Mouse (Mus musculus) limb, embryonic 11.5 days (tissue): ENCODE data around the gene Ints1. TPM values are rescaled to one million over a fixed set of nuclear protein-coding genes. Genes with fewer than 3 reads are reported as not detected.

Experiments used
- ATAC-seq: fragments of 200-750 bp; cut with Nextera tagmentation; 2 replicates; pipeline ENCODE4 v1.8.0; 2017; ENCODE audit warnings: low read depth; ENCODE audit not compliant: insufficient number of reproducible peaks, low FRiP score, low TSS enrichment
- DNase-seq: peaks from one replicate; pipeline ENCODE4 v3.0.0-alpha.2; 2015; ENCODE audit warnings: low spot score
- H3K27ac ChIP-seq: fragments of 300-500 bp; sonication (generic); replicated peaks from 2 replicates; pipeline ENCODE4 v1.5.1; 2014; ENCODE audit warnings: low read depth, mild to moderate bottlenecking, low read length
- H3K27me3 ChIP-seq: fragments of 300-500 bp; sonication (generic); 2 replicates; pipeline ENCODE4 v1.6.1; 2014; ENCODE audit warnings: mild to moderate bottlenecking, low read length, mixed read lengths; ENCODE audit not compliant: control insufficient read depth, insufficient read depth
- H3K36me3 ChIP-seq: fragments of 300-500 bp; sonication (generic); 2 replicates; pipeline ENCODE4 v1.6.1; 2014; ENCODE audit warnings: mild to moderate bottlenecking, low read length, moderate library complexity, mixed read lengths; ENCODE audit not compliant: control insufficient read depth, insufficient read depth
- H3K4me1 ChIP-seq: fragments of 300-500 bp; sonication (generic); 2 replicates; pipeline ENCODE4 v1.6.1; 2014; ENCODE audit warnings: low read length, mixed read lengths; ENCODE audit not compliant: control insufficient read depth, insufficient read depth
- H3K4me2 ChIP-seq: fragments of 300-500 bp; sonication (generic); 2 replicates; pipeline ENCODE4 v1.6.1; 2014; ENCODE audit warnings: low read depth, mild to moderate bottlenecking, moderate library complexity; ENCODE audit not compliant: severe bottlenecking
- H3K4me3 ChIP-seq: fragments of 300-500 bp; sonication (generic); 2 replicates; pipeline ENCODE4 v1.5.1; 2014; ENCODE audit warnings: low read depth, low read length
- H3K9ac ChIP-seq: fragments of 300-500 bp; sonication (generic); 2 replicates; pipeline ENCODE4 v1.6.1; 2014; ENCODE audit warnings: mild to moderate bottlenecking, low read length
- H3K9me3 ChIP-seq: fragments of 300-500 bp; sonication (generic); 2 replicates; pipeline ENCODE4 v1.6.1; 2016; ENCODE audit warnings: low read length; ENCODE audit not compliant: control insufficient read depth
- WGBS: fragments of 180-500 bp; shearing (Covaris S2); extraction: QIAGEN DNeasy Blood & Tissue Kit; methylation state at CpG from one replicate; pipeline ENCODE4 v1.1.7; 2014; 5-methylcytosine and 5-hydroxymethylcytosine counted together
- polyA plus RNA-seq: library from polyadenylated mRNA; unstranded; fragments of >200 nt; fragmentation: Nextera tagmentation; extraction: Ambion mirVana; gene quantifications from 2 replicates; pipeline ENCODE4 v1.2.1, GENCODE M21; 2014

Gene Ints1
- polyA plus RNA-seq, 1 experiment from 2014 or later = 40.5 TPM

- WGBS = 1% methylated on average over 79 of the region's 92 CpGs
- no peaks in the 10 kb centered on the region for H3K36me3 ChIP-seq
- H3K27me3 ChIP-seq = no peaks in the 10 kb centered on the region
- H3K4me3 ChIP-seq = peak within 1 kb of the TSS; percentile 82
- 0 out of 2 replicates have a peak within 1 kb of the TSS, but pooled peaks have one; percentile 21 for H3K27ac ChIP-seq
- ATAC-seq = peak; percentile 85
- H3K4me1 ChIP-seq = peaks cover 3% of the 10 kb centered on the region; the same call in 1 of the 2 replicates
- H3K9me3 ChIP-seq = no peaks in the 10 kb centered on the region
- peak; percentile 97 for DNase-seq
- peak within 1 kb of the TSS; percentile 71 for H3K9ac ChIP-seq
- peak within 1 kb of the TSS; percentile 99 for H3K4me2 ChIP-seq
Observed at GRCm38 (mm10) chr5:139791227-139792158, 16.0 kb upstream of the Ints1 start, which contains the start of gene Mafk. Gene Mafk (plus strand): TSS chr5:139791513.

GRCm38 (mm10) chr5:139789466-139789865 lies 14.0 kb upstream of the Ints1 start:
- H3K36me3 ChIP-seq = no peaks in the 10 kb centered on the region
- ATAC-seq = no peak
- no peaks in the 10 kb centered on the region for H3K9me3 ChIP-seq

GRCm38 (mm10) chr5:139781406-139781805 lies 5.9 kb upstream of the Ints1 start:
- Histone ChIP-seq H3K4me3 (no peak overlapping the region), H3K36me3 (no peaks in the 10 kb centered on the region), H3K4me2 (no peak overlapping the region), H3K9ac (no peak overlapping the region), H3K4me1 (no peaks in the 10 kb centered on the region), H3K27me3 (0 out of 2 replicates have a peak, but pooled peaks cover 2% of the 10 kb centered on the region), H3K27ac (no peak overlapping the region), H3K9me3 (no peaks in the 10 kb centered on the region)
- DNase-seq (no peak), ATAC-seq (no peak)
- WGBS = 89% methylated on average over 8 of the region's 8 CpGs

More at GRCm38 (mm10) chr5:139789466-139789865, 14.0 kb upstream of the Ints1 start:
- 56% methylated on average over 4 of the region's 4 CpGs for WGBS
- peaks cover 3% of the 10 kb centered on the region; the same call in 1 of the 2 replicates for H3K4me1 ChIP-seq
- no peak overlapping the region for H3K4me2 ChIP-seq
- no peaks in the 10 kb centered on the region for H3K27me3 ChIP-seq
- no peak overlapping the region for H3K27ac ChIP-seq
- no peak overlapping the region for H3K4me3 ChIP-seq
- no peak overlapping the region for H3K9ac ChIP-seq
- DNase-seq = no peak

GRCm38 (mm10) chr5:139776966-139777365 lies 1.5 kb upstream of the Ints1 start:
- no peak overlapping the region for H3K4me2 ChIP-seq
- no peak overlapping the region for H3K4me3 ChIP-seq
- H3K4me1 ChIP-seq = peaks cover 6% of the 10 kb centered on the region; the same call in 1 of the 2 replicates
- peaks cover 5% of the 10 kb centered on the region; the same call in 1 of the 2 replicates for H3K36me3 ChIP-seq
- no peaks in the 10 kb centered on the region for H3K9me3 ChIP-seq
- H3K27ac ChIP-seq = no peak overlapping the region
- no peak for ATAC-seq
- H3K27me3 ChIP-seq = no peaks in the 10 kb centered on the region
- WGBS = 79% methylated on average over 5 of the region's 5 CpGs
- DNase-seq = no peak
- H3K9ac ChIP-seq = no peak overlapping the region

- WGBS = 98% methylated on average over 8 of the region's 8 CpGs
- Histone ChIP-seq H3K27me3 (no peaks in the 10 kb centered on the region), H3K9me3 (no peaks in the 10 kb centered on the region), H3K4me2 (no peak overlapping the region), H3K27ac (no peak overlapping the region), H3K9ac (no peak overlapping the region), H3K4me3 (no peak overlapping the region), H3K36me3 (peaks cover 63% of the 10 kb centered on the region), H3K4me1 (no peaks in the 10 kb centered on the region)
- ATAC-seq (no peak), DNase-seq (no peak)
Observed at GRCm38 (mm10) chr5:139768216-139768615, 7.3 kb downstream of the Ints1 start.

- 72% methylated on average over 11 of the region's 11 CpGs for WGBS
- peak; percentile 56 for DNase-seq
Observed at GRCm38 (mm10) chr5:139764296-139764695, 11.2 kb downstream of the Ints1 start.

GRCm38 (mm10) chr5:139758096-139758495 lies 17.4 kb downstream of the Ints1 start:
- 86% methylated on average over 16 of the region's 16 CpGs for WGBS
- ATAC-seq (no peak), DNase-seq (no peak)
- H3K27ac ChIP-seq = no peak overlapping the region
- H3K4me1 ChIP-seq = no peaks in the 10 kb centered on the region
- no peak overlapping the region for H3K9ac ChIP-seq
- no peak overlapping the region for H3K4me2 ChIP-seq
- no peaks in the 10 kb centered on the region for H3K9me3 ChIP-seq
- no peaks in the 10 kb centered on the region for H3K27me3 ChIP-seq
- H3K36me3 ChIP-seq = peaks cover 47% of the 10 kb centered on the region
- no peak overlapping the region for H3K4me3 ChIP-seq

More at GRCm38 (mm10) chr5:139764296-139764695, 11.2 kb downstream of the Ints1 start:
- no peaks in the 10 kb centered on the region for H3K9me3 ChIP-seq
- H3K9ac ChIP-seq = no peak overlapping the region
- H3K4me1 ChIP-seq = no peaks in the 10 kb centered on the region
- no peak overlapping the region for H3K27ac ChIP-seq
- no peak overlapping the region for H3K4me2 ChIP-seq
- no peaks in the 10 kb centered on the region for H3K27me3 ChIP-seq
- ATAC-seq = no peak
- H3K36me3 ChIP-seq = peaks cover 64% of the 10 kb centered on the region
- H3K4me3 ChIP-seq = no peak overlapping the region

GRCm38 (mm10) chr5:139756586-139756985 lies 18.9 kb downstream of the Ints1 start:
- Histone ChIP-seq H3K9me3 (no peaks in the 10 kb centered on the region), H3K9ac (no peak overlapping the region), H3K4me2 (no peak overlapping the region), H3K4me1 (no peaks in the 10 kb centered on the region), H3K27ac (no peak overlapping the region), H3K27me3 (no peaks in the 10 kb centered on the region), H3K36me3 (peaks cover 37% of the 10 kb centered on the region), H3K4me3 (no peak overlapping the region)
- WGBS = 95% methylated on average over 2 of the region's 2 CpGs
- DNase-seq = no peak
- no peak for ATAC-seq
